Mouse (Mus musculus): ENCODE measurements around the gene Krt80. TPM values are rescaled to one million over a fixed set of nuclear protein-coding genes. Genes with fewer than 3 reads are reported as not detected.

Krt80 gene
- polyA plus RNA-seq, 1 experiment from 2014 or later = 0.12 TPM

DNA sequence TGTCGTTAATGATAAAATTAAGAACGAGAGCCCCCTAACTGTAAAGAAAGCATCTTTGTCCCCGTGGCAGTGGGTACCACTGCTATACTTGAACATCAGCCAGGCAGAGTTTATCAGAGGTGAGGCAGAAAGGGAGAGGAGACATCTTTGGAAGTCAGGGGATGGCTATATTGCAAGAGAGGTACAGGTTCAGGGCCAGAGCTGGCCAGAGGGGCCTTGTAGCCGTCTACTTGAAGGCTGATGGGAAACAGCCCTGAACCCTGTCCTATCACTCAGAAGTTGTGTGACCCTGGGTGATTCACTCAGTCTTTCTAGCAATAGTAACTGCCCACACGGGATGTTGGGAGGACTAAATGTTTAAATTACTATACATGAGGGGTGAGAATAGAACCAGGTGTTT lies 48.8 kb downstream of the Krt80 start:
- H3K9ac ChIP-seq (replicated peaks) = no peak overlapping the region
- no peak for ATAC-seq (ENCODE audit: low FRiP score)
- no peak overlapping the region for H3K4me3 ChIP-seq (replicated peaks)
- no peak overlapping the region for H3K27ac ChIP-seq (replicated peaks)
- H3K4me2 ChIP-seq = no peak overlapping the region
- 65% methylated on average over 5 of the region's 5 CpGs for WGBS
- peaks cover 3% of the 10 kb centered on the region; the same call in 1 of the 2 replicates for H3K4me1 ChIP-seq
- H3K27me3 ChIP-seq (replicated peaks) = no peaks in the 10 kb centered on the region
- no peaks in the 10 kb centered on the region for H3K9me3 ChIP-seq (replicated peaks)
- H3K36me3 ChIP-seq = no peaks in the 10 kb centered on the region

GRCm38 (mm10) chr15:101320618-101321041 lies 49.3 kb downstream of the Krt80 start:
- 60% methylated on average over 6 of the region's 6 CpGs for WGBS
- no peaks in the 10 kb centered on the region for H3K9me3 ChIP-seq (replicated peaks)
- H3K27ac ChIP-seq (replicated peaks) = no peak overlapping the region
- no peak for ATAC-seq (ENCODE audit: low FRiP score)
- H3K9ac ChIP-seq (replicated peaks) = no peak overlapping the region
- no peak overlapping the region for H3K4me2 ChIP-seq
- H3K27me3 ChIP-seq (replicated peaks) = no peaks in the 10 kb centered on the region
- H3K36me3 ChIP-seq = no peaks in the 10 kb centered on the region
- H3K4me3 ChIP-seq (replicated peaks) = no peak overlapping the region
- peaks cover 8% of the 10 kb centered on the region for H3K4me1 ChIP-seq

DNA sequence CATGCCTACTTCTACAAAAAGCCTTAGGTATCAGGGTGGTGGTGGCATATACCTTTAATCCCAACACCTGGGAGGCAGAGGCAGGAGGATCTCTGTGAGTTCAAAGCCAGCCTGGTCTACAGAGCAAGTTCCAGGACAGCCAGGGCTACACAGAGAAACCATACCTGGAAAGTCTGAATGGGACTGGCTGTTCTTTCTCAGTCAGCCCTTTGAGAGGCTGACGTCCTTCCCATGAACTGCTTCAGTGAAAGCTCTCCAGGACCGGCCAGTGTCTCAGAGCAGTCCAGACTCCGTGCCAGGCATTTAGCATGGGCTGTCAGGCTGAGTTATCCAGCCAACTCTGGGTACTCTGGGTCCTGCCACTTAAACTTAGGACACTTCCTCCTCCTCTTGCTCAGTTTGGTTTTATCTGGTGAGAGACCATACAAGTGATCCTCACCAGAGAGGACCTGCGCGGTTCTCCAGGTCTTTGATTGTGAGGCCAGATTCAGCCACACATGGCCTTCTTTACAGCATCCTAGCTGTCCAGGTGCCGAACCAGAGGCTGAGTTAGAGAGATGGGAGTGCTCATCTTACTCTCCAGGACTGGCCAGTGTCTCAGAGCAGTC lies 49.8 kb downstream of the Krt80 start:
- Histone ChIP-seq H3K27ac (replicated peaks) (no peak overlapping the region), H3K36me3 (no peaks in the 10 kb centered on the region), H3K4me3 (replicated peaks) (no peak overlapping the region), H3K9me3 (replicated peaks) (no peaks in the 10 kb centered on the region), H3K4me2 (no peak overlapping the region), H3K27me3 (replicated peaks) (no peaks in the 10 kb centered on the region), H3K4me1 (peaks cover 10% of the 10 kb centered on the region), H3K9ac (replicated peaks) (no peak overlapping the region)
- ATAC-seq (ENCODE audit: low FRiP score) = no peak
- 88% methylated on average over 6 of the region's 6 CpGs for WGBS

GRCm38 (mm10) chr15:101318889-101319765 lies 50.8 kb downstream of the Krt80 start:
- no peak overlapping the region for H3K9ac ChIP-seq (replicated peaks)
- WGBS = 67% methylated on average over 14 of the region's 14 CpGs
- no peaks in the 10 kb centered on the region for H3K9me3 ChIP-seq (replicated peaks)
- no peak overlapping the region for H3K27ac ChIP-seq (replicated peaks)
- H3K36me3 ChIP-seq = no peaks in the 10 kb centered on the region
- H3K27me3 ChIP-seq (replicated peaks) = no peaks in the 10 kb centered on the region
- no peak overlapping the region for H3K4me3 ChIP-seq (replicated peaks)
- H3K4me2 ChIP-seq = no peak overlapping the region
- no peak for ATAC-seq (ENCODE audit: low FRiP score)
- peaks cover 10% of the 10 kb centered on the region for H3K4me1 ChIP-seq

GRCm38 (mm10) chr15:101317814-101318500 lies 52.0 kb downstream of the Krt80 start:
- Histone ChIP-seq H3K4me1 (peaks cover 10% of the 10 kb centered on the region), H3K9me3 (replicated peaks) (no peaks in the 10 kb centered on the region)
- 82% methylated on average over 2 of the region's 2 CpGs for whole genome bisulfite sequencing

DNA sequence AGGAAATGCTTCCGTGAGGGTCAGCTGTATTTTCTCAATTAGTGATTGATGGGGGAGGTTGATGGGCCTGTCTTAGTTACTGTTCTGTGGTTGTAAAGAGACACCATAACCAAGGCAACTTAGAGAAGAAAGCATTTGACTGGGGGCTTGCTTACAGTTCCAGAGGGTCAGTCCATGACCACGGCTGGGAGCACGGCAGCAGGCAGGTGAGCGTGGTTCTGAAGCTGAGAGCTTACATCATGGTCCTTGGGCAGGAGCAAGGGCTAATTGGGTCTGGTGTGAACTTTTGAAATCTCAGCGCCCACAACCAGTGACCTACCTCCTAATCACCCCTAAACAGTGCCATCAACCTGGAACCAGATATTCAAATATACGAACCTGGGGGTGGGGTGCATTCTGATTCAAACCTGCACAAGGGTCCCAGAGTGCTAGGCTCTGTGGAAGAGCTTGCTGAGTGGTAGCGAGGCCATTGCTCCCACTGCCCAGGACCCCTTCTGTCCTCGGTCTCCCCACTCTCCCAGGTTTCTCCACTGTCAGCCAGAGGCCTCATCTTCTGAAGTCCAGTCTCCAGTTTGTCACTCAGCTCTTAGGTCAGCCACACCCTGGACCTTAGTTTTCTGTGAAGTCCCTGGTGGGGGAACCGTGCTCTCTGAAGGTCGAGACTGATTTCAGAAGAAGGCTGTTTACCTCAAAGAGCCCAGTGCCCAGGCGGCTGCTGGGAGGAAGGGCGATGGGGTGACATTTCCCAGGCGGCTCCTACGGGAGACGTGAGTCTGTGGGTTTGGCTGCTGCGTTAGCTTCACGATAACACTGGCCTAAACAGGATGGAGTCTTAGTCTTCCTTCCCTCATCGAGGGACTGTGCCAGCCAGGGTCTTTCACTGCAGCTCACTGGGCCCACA lies 52.8 kb downstream of the Krt80 start:
- WGBS = 75% methylated on average over 18 of the region's 18 CpGs
- Histone ChIP-seq H3K4me2 (no peak overlapping the region), H3K27me3 (replicated peaks) (no peaks in the 10 kb centered on the region), H3K9ac (replicated peaks) (no peak overlapping the region), H3K4me3 (replicated peaks) (no peak overlapping the region), H3K36me3 (no peaks in the 10 kb centered on the region), H3K9me3 (replicated peaks) (no peaks in the 10 kb centered on the region), H3K4me1 (peaks cover 10% of the 10 kb centered on the region), H3K27ac (replicated peaks) (no peak overlapping the region)
- ATAC-seq (ENCODE audit: low FRiP score) = no peak

More at GRCm38 (mm10) chr15:101317814-101318500, 52.0 kb downstream of the Krt80 start:
- Histone ChIP-seq H3K27ac (replicated peaks) (no peak overlapping the region), H3K36me3 (no peaks in the 10 kb centered on the region), H3K4me3 (replicated peaks) (no peak overlapping the region), H3K9ac (replicated peaks) (no peak overlapping the region), H3K4me2 (no peak overlapping the region), H3K27me3 (replicated peaks) (no peaks in the 10 kb centered on the region)
- ATAC-seq (ENCODE audit: low FRiP score) = no peak

DNA sequence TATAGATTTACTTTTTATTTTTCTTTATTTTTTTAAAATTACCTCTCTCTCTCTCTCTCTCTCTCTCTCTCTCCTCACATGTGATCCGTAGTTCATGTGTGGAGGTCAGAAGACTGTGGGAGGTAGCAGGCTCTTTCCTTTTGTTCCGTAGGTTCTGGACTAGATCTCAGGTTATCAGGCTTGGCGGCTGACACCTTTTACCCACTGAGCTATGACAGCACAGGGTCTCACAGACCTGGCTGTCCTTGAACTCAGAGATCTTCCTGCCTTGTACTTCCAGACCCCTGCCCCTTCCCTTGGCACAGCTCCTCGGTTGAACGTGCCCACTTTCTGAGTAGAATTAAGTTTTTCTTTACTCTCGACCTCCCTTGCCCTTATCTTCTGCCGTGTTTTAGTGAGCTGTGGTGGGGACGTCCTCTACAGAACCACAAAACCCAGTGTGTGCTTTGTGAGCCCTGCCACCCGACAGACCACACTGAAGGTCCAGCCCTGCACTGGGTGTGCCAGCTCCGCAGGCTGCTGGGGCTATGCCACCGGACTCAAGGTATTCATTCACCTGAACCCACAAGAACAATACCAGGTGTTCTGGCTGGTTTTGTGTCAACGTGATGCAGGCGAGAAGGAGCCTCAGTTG lies 53.6 kb downstream of the Krt80 start:
- ATAC-seq (ENCODE audit: low FRiP score) = no peak; the same call in 1 of the 2 replicates
- H3K4me3 ChIP-seq (replicated peaks) = peak overlapping the region; percentile 23; the same call in 1 of the 2 replicates
- WGBS = 59% methylated on average over 13 of the region's 13 CpGs
- no peaks in the 10 kb centered on the region for H3K27me3 ChIP-seq (replicated peaks)
- H3K4me1 ChIP-seq = peaks cover 10% of the 10 kb centered on the region
- no peak overlapping the region for H3K9ac ChIP-seq (replicated peaks)
- peak overlapping the region; percentile 49 for H3K4me2 ChIP-seq
- no peaks in the 10 kb centered on the region for H3K9me3 ChIP-seq (replicated peaks)
- no peaks in the 10 kb centered on the region for H3K36me3 ChIP-seq
- H3K27ac ChIP-seq (replicated peaks) = no peak overlapping the region

- WGBS = 2% methylated on average over 11 of the region's 11 CpGs
- Histone ChIP-seq H3K4me2 (peak overlapping the region; percentile 49), H3K27me3 (replicated peaks) (no peaks in the 10 kb centered on the region), H3K36me3 (no peaks in the 10 kb centered on the region), H3K4me1 (peaks cover 10% of the 10 kb centered on the region), H3K9me3 (replicated peaks) (no peaks in the 10 kb centered on the region), H3K27ac (replicated peaks) (no peak overlapping the region), H3K9ac (replicated peaks) (no peak overlapping the region), H3K4me3 (replicated peaks) (peak overlapping the region; percentile 23)
- peak; percentile 63 for ATAC-seq (ENCODE audit: low FRiP score)
Observed at GRCm38 (mm10) chr15:101315832-101316231, 54.1 kb downstream of the Krt80 start.

GRCm38 (mm10) chr15:101315378-101315777 lies 54.6 kb downstream of the Krt80 start:
- Histone ChIP-seq H3K27me3 (replicated peaks) (no peaks in the 10 kb centered on the region), H3K4me3 (replicated peaks) (no peak overlapping the region), H3K4me1 (peaks cover 10% of the 10 kb centered on the region), H3K4me2 (peak overlapping the region; percentile 49; the same call in 1 of the 2 replicates), H3K9ac (replicated peaks) (no peak overlapping the region), H3K36me3 (no peaks in the 10 kb centered on the region), H3K27ac (replicated peaks) (no peak overlapping the region), H3K9me3 (replicated peaks) (no peaks in the 10 kb centered on the region)
- 75% methylated on average over 4 of the region's 4 CpGs for WGBS
- ATAC-seq (ENCODE audit: low FRiP score) = 0 out of 2 replicates have a peak, but pooled peaks have one; percentile 17

GRCm38 (mm10) chr15:101312006-101312405 lies 58.0 kb downstream of the Krt80 start:
- H3K4me3 ChIP-seq (replicated peaks) = no peak overlapping the region
- no peak overlapping the region for H3K9ac ChIP-seq (replicated peaks)
- H3K4me1 ChIP-seq = peaks cover 10% of the 10 kb centered on the region
- H3K36me3 ChIP-seq = no peaks in the 10 kb centered on the region
- WGBS = 82% methylated on average over 6 of the region's 6 CpGs
- no peak overlapping the region for H3K4me2 ChIP-seq
- no peak overlapping the region for H3K27ac ChIP-seq (replicated peaks)
- H3K27me3 ChIP-seq (replicated peaks) = no peaks in the 10 kb centered on the region
- no peaks in the 10 kb centered on the region for H3K9me3 ChIP-seq (replicated peaks)
- no peak for ATAC-seq (ENCODE audit: low FRiP score)

Data from neural tube, embryonic 15.5 days (tissue).